Mouse (Mus musculus) embryonic stem cell, embryonic (primary cell): Measurements from ENCODE around the gene Cisd3.

ENCODE experiments used
- CTCF ChIA-PET, 4 experiments: fragments of 300-600 bp in 2 of 4; fragments of 350-600 bp in 2 of 4; sonication (Branson Sonifier 250); formaldehyde crosslinking; loops; one replicate each; lab custom pipeline; 2022; ENCODE audit warnings: inconsistent platforms in 2 of 4; lab: Charles Lee
- POLR2A ChIA-PET, 4 experiments: fragments of 300-600 bp in 2 of 4; fragments of 350-600 bp in 2 of 4; sonication (Branson Sonifier 250); formaldehyde crosslinking; loops; one replicate each; lab custom pipeline; 2022; ENCODE audit warnings: antibody characterized with exemption in 4 of 4, inconsistent platforms in 1 of 4; lab: Charles Lee

Gene Cisd3

DNA sequence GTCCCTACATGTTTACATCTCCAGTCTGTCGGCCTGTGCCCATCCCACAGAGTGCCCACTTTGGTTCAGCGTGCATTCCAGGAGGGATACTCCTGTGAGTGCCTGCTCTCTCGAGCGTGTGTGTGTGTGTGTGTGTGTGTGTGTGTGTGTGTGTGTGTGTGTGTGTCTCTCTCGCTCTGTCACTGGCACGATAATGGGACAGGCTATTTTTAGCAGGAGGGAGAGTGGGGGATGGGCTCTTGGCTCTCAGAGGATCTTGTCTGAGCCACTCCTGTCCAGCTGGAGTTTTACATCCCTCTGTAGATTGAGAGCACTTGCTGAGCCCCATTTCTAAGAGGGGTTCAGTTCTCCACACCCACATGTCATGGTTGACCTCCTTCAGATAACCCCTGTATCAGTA, 15.8 kb upstream of the Cisd3 start:
- POLR2A ChIA-PET = interaction anchor here (0.5 to 29.4 kb wide), 28 partner anchors 2 to 180 kb away, joined by 3 to 970 read pairs (median 14); partner anchors contain the start of genes Mllt6 (in 4 of the 4), Epop (in 2 of the 4), Pcgf2 (in 2 of the 4) and Psmb3 (in 2 of the 4)

DNA sequence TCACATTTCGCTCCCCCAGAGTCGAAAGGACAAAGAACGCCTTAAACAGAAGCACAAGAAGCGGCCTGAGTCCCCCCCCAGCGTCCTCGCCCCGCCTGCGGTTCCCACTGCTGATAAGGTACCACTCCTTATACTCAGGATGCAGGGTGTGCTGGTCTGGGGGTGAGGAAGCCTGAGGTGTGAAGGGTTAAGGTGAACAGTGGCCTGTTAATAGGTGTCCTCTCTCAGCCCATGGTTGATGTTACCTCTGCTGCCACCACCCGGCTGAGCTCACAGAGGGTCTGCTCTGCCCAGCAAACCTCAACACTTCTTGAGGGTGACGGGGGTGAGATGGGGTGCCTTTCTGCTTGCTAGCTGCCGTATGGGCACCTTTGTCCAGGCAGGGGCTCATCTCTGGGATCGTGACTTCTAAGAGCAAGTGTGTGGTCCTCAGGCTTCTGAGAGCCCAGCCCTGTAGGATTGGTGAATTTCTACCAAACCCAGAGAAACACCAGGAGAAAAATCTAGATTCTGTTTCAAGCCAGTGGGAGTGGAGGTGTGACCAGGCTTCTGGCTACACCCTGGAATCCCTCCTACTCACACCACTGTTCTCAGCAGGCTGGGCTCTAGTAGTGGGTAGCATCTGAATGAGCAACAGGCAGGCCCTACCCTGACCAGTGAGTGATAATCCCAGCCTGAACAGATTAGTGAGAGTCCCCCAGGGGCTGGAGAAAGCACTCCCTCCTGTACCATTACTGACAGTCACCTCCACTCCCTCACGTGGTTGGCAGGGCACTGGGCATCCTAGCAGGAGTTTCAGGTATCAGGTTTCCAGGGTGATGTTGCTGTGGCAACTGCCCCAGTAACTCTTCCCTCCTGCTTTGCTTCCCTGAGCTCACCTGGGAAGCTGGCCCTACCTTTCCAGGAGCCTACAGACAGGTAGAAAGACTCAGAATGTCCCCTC, 15.1 kb upstream of the Cisd3 start:
- CTCF ChIA-PET = interaction anchor here (0.5 to 12.1 kb wide), 24 partner anchors 8 to 357 kb away, joined by 3 to 174 read pairs (median 3); no protein-coding TSS in a partner anchor
- POLR2A ChIA-PET = interaction anchor here (0.5 to 29.4 kb wide), 49 partner anchors 1 to 584 kb away, joined by 3 to 970 read pairs (median 6); partner anchors contain the start of genes Mllt6 (in 4 of the 4), Cwc25 (in 2 of the 4), Epop (in 2 of the 4) and Pcgf2 (in 2 of the 4)

More for the DNA sequence above, 15.8 kb upstream of the Cisd3 start:
- CTCF ChIA-PET = interaction anchor here in 3 of 4 experiments (0.7 to 12.1 kb wide), 7 partner anchors 7 to 26 kb away, joined by 3 to 174 read pairs (median 18); no protein-coding TSS in a partner anchor

DNA sequence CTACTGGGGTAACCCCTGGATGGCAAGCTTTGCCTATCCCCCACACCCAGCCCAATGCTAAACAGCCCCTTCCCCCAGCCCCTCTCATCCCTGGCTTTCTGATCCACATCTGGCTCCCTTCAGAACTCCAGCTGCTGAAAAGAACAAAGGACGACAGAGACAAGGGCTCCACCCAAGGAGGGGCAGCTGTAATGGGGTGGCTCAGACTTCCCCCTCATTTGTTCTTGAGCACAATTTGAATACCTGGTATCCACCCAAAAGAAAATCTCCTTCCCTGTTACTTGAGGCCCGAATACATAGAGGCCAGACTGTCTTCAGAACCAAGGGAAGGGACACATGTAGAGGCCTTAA, 14.5 kb upstream of the Cisd3 start:
- ChIA-PET POLR2A (interaction anchor here (0.5 to 29.4 kb wide), 42 partner anchors 0 to 585 kb away, joined by 3 to 970 read pairs (median 6); partner anchors contain the start of genes Mllt6 (in 4 of the 4), Cwc25 (in 2 of the 4), Epop (in 2 of the 4) and Pcgf2 (in 2 of the 4)), CTCF (interaction anchor here (0.5 to 12.1 kb wide), 22 partner anchors 9 to 357 kb away, joined by 3 to 174 read pairs (median 4); no protein-coding TSS in a partner anchor)

DNA sequence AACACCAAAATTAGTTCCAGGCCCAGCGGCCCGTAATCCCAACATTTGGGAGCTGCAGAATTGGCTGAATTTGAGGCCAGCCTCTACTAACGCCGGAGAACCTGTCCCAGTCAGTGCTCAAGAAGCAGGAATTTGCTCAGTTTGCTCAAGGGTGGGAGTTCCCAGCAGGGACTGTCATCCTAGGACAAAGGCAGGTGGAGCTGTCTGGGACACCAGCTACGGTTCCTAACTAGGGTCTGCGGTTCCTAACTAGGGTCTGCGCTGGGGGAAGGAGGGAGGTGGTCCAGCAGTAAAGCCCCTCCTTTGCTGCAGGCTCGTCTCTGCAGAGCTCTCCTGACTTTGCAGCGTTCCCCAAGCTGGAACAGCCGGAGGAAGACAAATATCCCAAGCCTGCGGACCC, 12.5 kb upstream of the Cisd3 start:
- CTCF ChIA-PET = interaction anchor here (0.6 to 12.1 kb wide), 16 partner anchors 9 to 124 kb away, joined by 3 to 174 read pairs (median 5); partner anchors contain the start of gene Psmb3 (in 1 of the 4)
- POLR2A ChIA-PET = interaction anchor here (0.6 to 29.4 kb wide), 38 partner anchors 8 to 1399 kb away, joined by 3 to 970 read pairs (median 5); partner anchors contain the start of genes Mllt6 (in 3 of the 4), Pcgf2 (in 3 of the 4), Cisd3 (in 2 of the 4) and Epop (in 2 of the 4)

DNA sequence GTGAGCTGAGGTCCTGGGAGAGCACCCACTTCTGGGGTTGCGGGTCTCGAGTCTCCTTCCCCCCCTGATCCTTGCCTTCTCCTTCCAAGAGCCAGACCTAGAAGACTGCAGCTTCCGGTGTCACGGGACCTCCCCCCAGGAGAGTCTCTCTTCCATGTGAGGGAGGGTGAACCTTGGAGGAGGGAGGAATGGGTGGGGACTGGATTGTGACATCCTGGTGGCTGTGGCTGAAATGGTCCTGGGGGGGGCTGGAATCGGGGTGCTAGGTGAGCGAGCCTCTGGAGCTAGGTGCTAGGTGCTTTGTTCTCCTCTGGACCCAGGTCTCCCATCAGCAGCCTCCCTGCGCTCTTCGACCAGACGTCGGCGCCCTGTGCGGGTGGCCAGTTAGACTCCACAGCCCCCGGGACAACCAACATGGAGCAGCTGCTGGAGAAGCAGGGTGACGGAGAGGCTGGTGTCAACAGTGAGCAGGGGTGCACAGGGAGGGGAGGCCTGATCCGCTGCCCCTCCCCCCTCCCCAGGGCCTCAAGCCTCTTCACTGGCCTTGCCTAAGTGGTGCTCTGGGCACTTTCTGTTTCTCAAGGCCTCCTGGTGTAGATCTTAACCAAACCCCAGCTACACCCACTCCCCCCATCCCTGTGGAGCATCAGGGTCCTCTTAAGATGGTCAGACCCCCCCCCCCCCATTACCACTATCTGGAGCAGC, 9.4 kb upstream of the Cisd3 start:
- POLR2A ChIA-PET = interaction anchor here (0.6 to 29.4 kb wide), 29 partner anchors 8 to 235 kb away, joined by 3 to 970 read pairs (median 6); partner anchors contain the start of genes Mllt6 (in 3 of the 4), Cisd3 (in 2 of the 4), Epop (in 2 of the 4) and Pcgf2 (in 2 of the 4)
- CTCF ChIA-PET = interaction anchor here (0.6 to 6.6 kb wide), 12 partner anchors 9 to 84 kb away, joined by 3 to 58 read pairs (median 6); partner anchors contain the start of gene Cisd3 (in 1 of the 4)

DNA sequence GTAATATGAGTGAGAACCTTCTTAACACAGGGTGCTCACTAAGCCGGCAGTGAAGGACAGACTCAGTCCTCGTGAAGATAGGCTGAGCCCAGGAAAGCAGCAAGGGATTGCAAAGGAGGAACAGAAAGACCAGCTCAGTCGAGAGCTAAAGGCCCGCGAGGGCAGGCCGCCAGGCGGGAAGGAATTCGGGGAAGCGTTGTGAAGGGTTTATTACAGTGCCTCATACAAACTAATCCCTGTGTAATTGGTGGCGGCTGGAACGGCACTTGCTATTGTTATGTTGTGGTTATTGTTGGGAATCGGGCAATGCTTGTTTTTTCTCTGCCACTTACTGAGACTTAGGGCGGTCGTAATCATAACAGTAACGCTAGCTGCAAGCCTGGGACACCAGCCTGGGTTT, 8.2 kb upstream of the Cisd3 start:
- CTCF ChIA-PET = interaction anchor here (0.5 to 6.6 kb wide), 31 partner anchors 9 to 1324 kb away, joined by 3 to 58 read pairs (median 4); partner anchors contain the start of genes Epop (in 2 of the 4), Cisd3 (in 1 of the 4), Pcgf2 (in 1 of the 4) and Psmb3 (in 1 of the 4)
- POLR2A ChIA-PET = interaction anchor here (0.6 to 29.4 kb wide), 43 partner anchors 8 to 367 kb away, joined by 3 to 970 read pairs (median 4); partner anchors contain the start of genes Psmb3 (in 3 of the 4), Cisd3 (in 2 of the 4), Mllt6 (in 2 of the 4) and Pcgf2 (in 2 of the 4)

DNA sequence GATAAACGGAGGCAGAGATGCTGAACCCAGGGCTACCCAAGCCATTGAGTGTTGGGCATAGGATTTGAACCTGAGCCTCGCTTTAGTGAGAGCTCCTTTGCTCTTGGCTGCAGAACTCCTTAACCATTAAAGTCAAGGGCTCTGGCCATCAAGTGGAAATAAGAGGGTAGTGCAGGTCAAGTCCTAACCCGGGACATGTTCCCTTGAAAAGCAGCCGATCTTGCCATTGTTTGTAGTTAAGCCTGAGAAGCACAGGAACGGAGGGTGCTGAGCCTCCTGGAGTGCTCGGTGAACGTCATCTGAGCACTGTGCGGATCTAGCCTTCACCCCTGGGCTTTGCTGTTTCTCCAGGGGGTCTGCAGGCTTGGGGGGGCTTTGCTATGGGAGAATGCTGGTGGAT, 7.8 kb upstream of the Cisd3 start:
- ChIA-PET CTCF (interaction anchor here (0.5 to 6.6 kb wide), 30 partner anchors 8 to 368 kb away, joined by 3 to 58 read pairs (median 4); partner anchors contain the start of genes Epop (in 2 of the 4), Cisd3 (in 1 of the 4), Pcgf2 (in 1 of the 4) and Psmb3 (in 1 of the 4)), POLR2A (interaction anchor here (0.6 to 29.4 kb wide), 43 partner anchors 8 to 367 kb away, joined by 3 to 970 read pairs (median 4); partner anchors contain the start of genes Psmb3 (in 3 of the 4), Cisd3 (in 2 of the 4), Mllt6 (in 2 of the 4) and Pcgf2 (in 2 of the 4))

DNA sequence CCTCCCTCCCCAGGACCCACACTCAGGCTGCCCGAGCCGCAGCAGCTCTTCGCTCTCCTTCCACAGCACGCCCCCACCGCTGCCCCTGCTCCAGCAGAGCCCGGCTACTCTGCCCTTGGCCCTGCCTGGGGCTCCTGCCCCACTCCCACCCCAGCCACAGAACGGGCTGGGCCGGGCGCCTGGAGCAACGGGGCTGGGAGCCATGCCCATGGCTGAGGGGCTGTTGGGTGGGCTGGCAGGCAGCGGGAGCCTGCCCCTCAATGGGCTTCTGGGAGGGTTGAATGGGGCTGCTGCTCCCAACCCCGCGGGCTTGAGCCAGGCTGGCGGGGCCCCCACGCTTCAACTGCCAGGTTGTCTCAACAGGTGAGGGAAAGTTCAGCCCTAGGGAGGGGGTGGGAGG, 7.3 kb upstream of the Cisd3 start:
- POLR2A ChIA-PET = interaction anchor here (0.6 to 29.4 kb wide), 34 partner anchors 8 to 103 kb away, joined by 3 to 970 read pairs (median 4); partner anchors contain the start of genes Psmb3 (in 3 of the 4), Cisd3 (in 2 of the 4), Mllt6 (in 2 of the 4) and Pcgf2 (in 2 of the 4)
- CTCF ChIA-PET = interaction anchor here (0.5 to 6.6 kb wide), 21 partner anchors 8 to 1149 kb away, joined by 3 to 58 read pairs (median 5); partner anchors contain the start of genes Cisd3 (in 1 of the 4) and Pcgf2 (in 1 of the 4)

DNA sequence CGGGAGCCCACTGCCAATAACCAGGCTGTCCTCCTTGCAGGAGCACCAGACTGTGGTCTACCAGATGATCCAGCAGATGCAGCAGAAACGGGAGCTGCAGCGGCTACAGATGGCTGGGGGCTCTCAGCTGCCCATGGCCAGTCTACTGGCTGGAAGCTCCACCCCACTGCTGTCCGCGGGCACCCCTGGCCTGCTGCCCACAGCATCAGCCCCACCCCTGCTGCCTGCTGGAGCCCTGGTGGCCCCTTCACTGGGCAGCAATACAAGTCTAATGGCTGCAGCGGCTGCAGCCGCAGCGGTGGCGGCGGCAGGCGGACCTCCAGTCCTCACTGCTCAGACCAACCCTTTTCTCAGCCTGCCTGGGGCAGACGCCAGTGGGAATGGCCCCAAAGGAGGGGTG, 5.2 kb upstream of the Cisd3 start:
- ChIA-PET POLR2A (interaction anchor here (0.9 to 29.4 kb wide), 12 partner anchors 11 to 120 kb away, joined by 3 to 970 read pairs (median 4); partner anchors contain the start of genes Mllt6 (in 2 of the 4), Psmb3 (in 2 of the 4) and Pcgf2 (in 1 of the 4)), CTCF (interaction anchor here in 3 of 4 experiments (0.8 to 6.6 kb wide), 7 partner anchors 10 to 733 kb away, joined by 3 to 42 read pairs (median 4); no protein-coding TSS in a partner anchor)

DNA sequence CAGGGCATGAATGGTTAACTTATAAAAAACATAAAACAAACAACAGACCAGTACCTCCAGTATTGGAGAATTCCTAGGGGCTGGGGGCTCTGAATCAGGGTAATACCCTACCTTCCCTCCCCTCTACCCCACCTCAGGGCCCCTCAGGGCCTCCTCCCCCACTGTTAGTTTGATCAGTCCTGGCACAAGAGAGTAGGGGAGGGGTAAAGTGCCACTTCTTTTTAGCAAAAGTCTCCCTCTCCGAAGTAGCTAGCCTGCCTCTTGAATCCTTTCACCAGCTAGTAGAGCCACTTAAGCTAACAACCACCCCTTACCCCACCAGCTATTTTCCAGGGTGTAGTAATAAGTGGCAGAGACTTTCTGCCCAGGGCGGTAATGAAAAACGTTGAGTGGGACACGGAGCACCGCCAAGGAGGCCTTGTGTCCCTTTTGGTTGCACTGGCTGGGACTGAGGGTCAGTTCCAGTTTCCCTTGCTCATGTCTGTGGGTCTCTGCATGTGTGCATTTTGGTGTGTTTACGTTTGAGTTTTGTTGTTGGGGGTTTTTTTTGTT, 3.0 kb upstream of the Cisd3 start:
- ChIA-PET POLR2A (interaction anchor here (0.7 to 29.4 kb wide), 10 partner anchors 9 to 94 kb away, joined by 3 to 970 read pairs (median 6); partner anchors contain the start of genes Mllt6 (in 2 of the 4), Epop (in 1 of the 4), Pcgf2 (in 1 of the 4) and Psmb3 (in 1 of the 4)), CTCF (interaction anchor here in 1 of 4 experiments (1.0 kb wide), 1 partner anchor 9 kb away, joined by 5 read pairs; no protein-coding TSS in a partner anchor)

DNA sequence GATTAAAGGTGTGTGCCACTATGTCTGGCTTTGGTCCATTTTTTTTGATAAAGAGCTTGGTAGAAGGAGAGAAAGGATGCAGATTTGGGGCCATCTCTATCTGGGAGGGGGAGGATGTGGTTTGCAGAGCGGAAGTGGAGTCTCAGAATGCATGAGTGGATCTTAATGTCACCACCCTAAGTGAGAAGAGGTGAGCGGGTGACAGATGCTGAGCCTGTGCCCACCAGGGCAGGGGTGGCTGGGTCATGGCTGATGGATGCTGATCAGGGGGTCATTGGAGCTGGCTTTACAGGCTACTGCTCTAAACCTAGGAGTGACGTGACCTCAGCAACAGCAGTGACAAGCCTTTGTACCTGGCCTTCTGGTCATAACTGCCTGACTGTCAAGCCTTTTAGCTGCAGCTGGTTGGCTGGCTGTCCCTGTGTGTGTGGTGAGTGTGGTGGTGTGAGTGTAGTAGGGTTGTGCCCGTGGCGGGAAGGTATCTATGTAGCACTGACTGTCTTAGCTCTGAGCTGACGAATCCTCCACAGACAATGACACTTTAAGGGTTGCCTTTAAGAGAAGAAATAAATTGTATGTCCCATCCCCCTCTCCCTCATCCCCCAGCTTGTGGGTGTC, 1.5 kb upstream of the Cisd3 start:
- CTCF ChIA-PET = interaction anchor here in 3 of 4 experiments (0.7 to 1.3 kb wide), 8 partner anchors 11 to 270 kb away, joined by 3 to 11 read pairs (median 4); no protein-coding TSS in a partner anchor
- POLR2A ChIA-PET = interaction anchor here (0.6 to 29.4 kb wide), 32 partner anchors 9 to 269 kb away, joined by 3 to 941 read pairs (median 4); partner anchors contain the start of genes Mllt6 (in 2 of the 4), Psmb3 (in 2 of the 4), 1700001P01Rik (in 1 of the 4) and Arhgap23 (in 1 of the 4)

DNA sequence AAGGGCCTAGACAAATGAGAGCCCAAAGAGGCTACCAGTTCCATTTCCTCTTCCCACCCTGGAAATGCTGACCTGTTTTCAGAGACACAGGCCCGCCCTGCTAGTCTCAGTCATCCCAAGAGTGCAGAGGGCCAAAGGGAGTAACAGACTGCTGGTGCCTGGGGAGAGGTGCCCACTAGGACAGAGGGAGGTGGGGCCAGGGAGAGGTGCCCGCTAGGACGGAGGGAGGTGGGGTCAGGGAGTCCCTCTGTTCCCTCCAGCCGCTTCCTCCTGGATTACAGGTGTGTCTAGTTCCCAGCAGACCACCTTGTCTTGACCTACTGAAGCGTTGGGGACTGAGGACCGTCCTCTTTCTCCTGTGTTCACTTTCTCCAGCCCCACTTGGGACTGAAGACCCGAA, 860 bp upstream of the Cisd3 start:
- CTCF ChIA-PET = interaction anchor here in 3 of 4 experiments (0.9 to 1.3 kb wide), 5 partner anchors 11 to 40 kb away, joined by 3 to 11 read pairs (median 5); no protein-coding TSS in a partner anchor

DNA sequence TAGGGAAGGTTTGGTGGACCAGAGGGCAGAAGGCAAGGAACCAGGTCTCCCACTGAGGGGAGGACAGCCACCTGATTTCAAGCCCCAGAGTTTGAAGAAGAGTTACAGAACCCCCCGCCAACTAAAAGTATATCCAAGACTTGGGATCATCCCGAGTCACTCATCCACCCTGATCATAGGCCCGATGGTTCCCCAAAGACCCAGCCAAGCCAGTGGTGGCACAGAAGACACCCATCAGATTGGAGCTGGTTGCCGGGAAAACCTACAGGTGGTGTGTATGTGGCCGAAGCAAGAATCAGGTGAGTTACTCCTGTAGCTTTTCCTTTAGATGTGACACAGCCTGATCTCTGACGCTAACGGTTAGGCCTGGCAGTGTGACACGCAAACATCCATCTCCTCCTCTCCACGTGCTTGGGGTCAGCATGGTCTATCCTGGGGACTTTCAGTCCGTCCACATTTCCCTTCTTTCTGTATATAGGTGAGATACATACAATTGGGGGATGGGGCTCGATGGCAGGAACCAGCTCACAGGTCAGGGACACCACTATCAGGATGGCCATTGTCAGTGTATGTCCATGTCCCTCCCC, 789 bp downstream of the Cisd3 start:
- ChIA-PET POLR2A (interaction anchor here (0.7 to 2.1 kb wide), 48 partner anchors 8 to 600 kb away, joined by 3 to 46 read pairs (median 8); partner anchors contain the start of genes Pcgf2 (in 3 of the 4), Psmb3 (in 3 of the 4), Mllt6 (in 2 of the 4) and 1700001P01Rik (in 1 of the 4)), CTCF (interaction anchor here in 3 of 4 experiments (0.5 to 2.0 kb wide), 13 partner anchors 9 to 1380 kb away, joined by 3 to 14 read pairs (median 6); no protein-coding TSS in a partner anchor)

More for the DNA sequence above, 860 bp upstream of the Cisd3 start:
- POLR2A ChIA-PET = interaction anchor here (0.6 to 29.4 kb wide), 25 partner anchors 9 to 265 kb away, joined by 3 to 941 read pairs (median 6); partner anchors contain the start of genes Mllt6 (in 2 of the 4), 1700001P01Rik (in 1 of the 4), Pcgf2 (in 1 of the 4) and Psmb3 (in 1 of the 4)

DNA sequence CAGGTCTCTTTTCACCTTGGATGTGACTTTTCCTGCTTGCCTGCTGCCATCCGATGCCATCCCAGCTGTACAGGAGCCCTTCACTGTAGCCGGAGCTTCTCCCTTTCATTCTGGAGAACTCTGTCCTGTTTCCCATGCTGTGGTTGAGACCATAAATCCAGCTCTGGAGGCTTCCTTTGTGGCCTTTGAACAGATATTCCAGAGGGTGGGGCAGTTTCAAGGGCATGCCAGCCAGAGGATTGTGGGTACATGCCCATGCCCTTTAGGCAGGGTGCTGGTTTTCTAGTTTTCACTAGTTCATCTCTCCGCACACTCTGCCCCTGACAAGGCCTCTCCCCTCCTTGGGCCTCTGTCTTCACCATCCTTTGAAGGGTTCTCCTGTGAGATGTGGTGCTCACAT, 1.4 kb downstream of the Cisd3 start:
- ChIA-PET CTCF (interaction anchor here in 3 of 4 experiments (1.3 to 2.0 kb wide), 8 partner anchors 10 to 55 kb away, joined by 4 to 14 read pairs (median 9); no protein-coding TSS in a partner anchor), POLR2A (interaction anchor here (1.1 to 2.1 kb wide), 39 partner anchors 7 to 600 kb away, joined by 3 to 46 read pairs (median 9); partner anchors contain the start of genes Pcgf2 (in 3 of the 4), Mllt6 (in 2 of the 4), 1700001P01Rik (in 1 of the 4) and Pip4k2b (in 1 of the 4))
